In the genomic region with DNA sequence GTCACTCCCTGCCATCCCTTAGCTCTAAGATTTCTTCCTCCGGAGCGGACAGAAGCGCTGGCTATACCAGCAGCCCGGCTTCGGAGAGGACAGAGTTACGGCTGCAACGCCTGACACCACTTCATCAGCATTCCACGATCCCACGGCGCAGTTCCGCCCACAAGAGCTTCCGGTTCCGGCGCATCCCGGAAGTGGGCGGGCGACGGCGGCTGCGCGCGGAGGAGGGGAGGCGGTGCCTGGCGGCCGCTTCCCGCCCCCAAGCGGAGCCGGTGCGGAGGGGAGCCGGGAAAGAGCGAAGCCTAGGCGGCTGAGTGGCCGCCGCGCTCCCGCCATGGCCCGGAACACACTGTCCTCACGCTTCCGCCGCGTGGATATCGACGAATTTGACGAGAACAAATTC, we compare ENCODE assay signal across 8 mouse cellular contexts. TPM values are rescaled to one million over a fixed set of nuclear protein-coding genes. Genes with fewer than 3 reads are reported as not detected.
A peak's percentile ranks its signal among the peaks of the same experiment; 100 is the strongest.
DNase-seq lines count a peak whose midpoint lies in the region; ATAC-seq and TF ChIP-seq lines count a peak whose summit lies in the region.

No protein-coding gene starts in this region.

- peak; percentile 89 for ATAC-seq in forebrain, embryonic 16.5 days
- peak; percentile 90 for ATAC-seq in neural tube, embryonic 15.5 days (ENCODE audit: low FRiP score)

- no peak for TF ChIP-seq RAD21 in MEL (IDR thresholded peaks at IDR 0.05; ENCODE audit: low read depth, low read length)

- TF ChIP-seq CTCF in MEL (IDR thresholded peaks at IDR 0.05 in 2 of 3, conservative IDR thresholded peaks at IDR 0.05 in 1 of 3; ENCODE audit: control insufficient read depth in 1 of 3, insufficient read depth in 1 of 3, low read depth in 2 of 3, low read length in 3 of 3, poor library complexity in 1 of 3, severe bottlenecking in 1 of 3), result no peak
- TF ChIP-seq CTCF in layer of hippocampus, adult 2 months (conservative IDR thresholded peaks at IDR 0.05), result peak; percentile 30
- no peak for TF ChIP-seq CTCF in lung, adult 2 months (IDR thresholded peaks at IDR 0.05; ENCODE audit: insufficient read depth, low read length)

- H3K4me2 ChIP-seq in forebrain, embryonic 16.5 days (ENCODE audit: low read length), result peak overlapping the region; percentile 90
- H3K4me2 ChIP-seq in neural tube, embryonic 15.5 days, result peak overlapping the region; percentile 89

- H3K27ac ChIP-seq in MEL (ENCODE audit: control insufficient read depth, low read depth, low read length), result peak overlapping the region; percentile 94
- H3K27ac ChIP-seq in forebrain, embryonic 16.5 days (ENCODE audit: low read length), result peak overlapping the region; percentile 93
- peak overlapping the region; percentile 96 for H3K27ac ChIP-seq in layer of hippocampus, adult 2 months
- peak overlapping the region; percentile 94 for H3K27ac ChIP-seq in neural tube, embryonic 15.5 days (replicated peaks)

- H3K4me3 ChIP-seq in MEL (ENCODE audit: control insufficient read depth in 1 of 2, insufficient read depth in 1 of 2, low read depth in 2 of 2, low read length in 2 of 2), result peak overlapping the region; percentile 65 to 85
- peak overlapping the region; percentile 67 for H3K4me3 ChIP-seq in forebrain, embryonic 16.5 days (replicated peaks; ENCODE audit: low read length)
- peak overlapping the region; percentile 90 for H3K4me3 ChIP-seq in layer of hippocampus, adult 2 months
- peak overlapping the region; percentile 95 for H3K4me3 ChIP-seq in lung, adult 2 months (replicated peaks; ENCODE audit: extremely low read depth, low read depth, low read length)
- H3K4me3 ChIP-seq in neural tube, embryonic 15.5 days (replicated peaks), result peak overlapping the region; percentile 87

- no peaks in the 10 kb centered on the region for H3K9me3 ChIP-seq in MEL (replicated peaks; ENCODE audit: insufficient read depth, low read length)
- no peaks in the 10 kb centered on the region for H3K9me3 ChIP-seq in forebrain, embryonic 16.5 days (ENCODE audit: control insufficient read depth, low read length)
- no peaks in the 10 kb centered on the region for H3K9me3 ChIP-seq in neural tube, embryonic 15.5 days (replicated peaks)

- peak; percentile 96 for DNase-seq in MEL (ENCODE audit: low read depth, low spot score)
- peak; percentile 94 to 95 for DNase-seq in cerebellum, adult 18-20 months
- DNase-seq in heart, postnatal 36 days, result peak; percentile 96
- peak; percentile 93 to 96 for DNase-seq in layer of hippocampus, adult 2 months (ENCODE audit: low spot score in 2 of 2)
- DNase-seq in lung, adult 2 months, result peak; percentile 94
- DNase-seq in testis, postnatal 10 days (ENCODE audit: low spot score), result peak; percentile 94

- intact Hi-C loops in heart, postnatal 36 days (cut with DNase I), result loop anchor here (2.0 to 10.0 kb wide), 3 partner anchors 57 to 723 kb away; partner anchors contain the start of genes Dennd1a, Golga1 and Psmb7

- peaks cover 19 to 31% of the 10 kb centered on the region in 2 experiments for H3K4me1 ChIP-seq in MEL (ENCODE audit: control insufficient read depth in 1 of 2, insufficient read depth in 2 of 2, low read length in 2 of 2)
- peaks cover 50% of the 10 kb centered on the region for H3K4me1 ChIP-seq in forebrain, embryonic 16.5 days (replicated peaks; ENCODE audit: control insufficient read depth, insufficient read depth, low read length)
- peaks cover 22% of the 10 kb centered on the region for H3K4me1 ChIP-seq in lung, adult 2 months (ENCODE audit: control insufficient read depth, insufficient read depth, low read length)
- peaks cover 58% of the 10 kb centered on the region for H3K4me1 ChIP-seq in neural tube, embryonic 15.5 days

- H3K9ac ChIP-seq in MEL (ENCODE audit: control insufficient read depth, low read depth, low read length, poor library complexity, severe bottlenecking), result peak overlapping the region; percentile 96
- peak overlapping the region; percentile 95 for H3K9ac ChIP-seq in forebrain, embryonic 16.5 days (replicated peaks; ENCODE audit: low read depth, low read length)
- H3K9ac ChIP-seq in neural tube, embryonic 15.5 days (replicated peaks), result peak overlapping the region; percentile 98

- H3K27me3 ChIP-seq in MEL (ENCODE audit: control insufficient read depth in 1 of 2, insufficient read depth in 2 of 2, low read length in 2 of 2), result no peaks in the 10 kb centered on the region
- no peaks in the 10 kb centered on the region for H3K27me3 ChIP-seq in forebrain, embryonic 16.5 days (replicated peaks; ENCODE audit: control insufficient read depth, insufficient read depth, low read length)
- H3K27me3 ChIP-seq in neural tube, embryonic 15.5 days (replicated peaks), result no peaks in the 10 kb centered on the region

- under 1% methylated on average over 44 of the region's 44 CpGs for WGBS in forebrain, embryonic 16.5 days
- under 1% methylated on average over 44 of the region's 44 CpGs for WGBS in lung, adult 2 months
- WGBS in neural tube, embryonic 15.5 days, result under 1% methylated on average over 44 of the region's 44 CpGs

- peak; percentile 83 to 99 for TF ChIP-seq POLR2A in MEL (IDR thresholded peaks at IDR 0.05; ENCODE audit: control insufficient read depth in 1 of 2, insufficient read depth in 1 of 2, low read depth in 1 of 2, low read length in 2 of 2, poor library complexity in 1 of 2)
- peak; percentile 85 for TF ChIP-seq POLR2A in lung, adult 2 months (IDR thresholded peaks at IDR 0.05; ENCODE audit: borderline replicate concordance, extremely low read depth, low read depth, low read length)

- no peak for TF ChIP-seq EP300 in MEL (IDR thresholded peaks at IDR 0.05; ENCODE audit: low read depth in 1 of 2, low read length in 2 of 2)

- H3K36me3 ChIP-seq in MEL (ENCODE audit: control insufficient read depth in 1 of 2, insufficient read depth in 2 of 2, low read length in 2 of 2), result peaks cover 2 to 29% of the 10 kb centered on the region in 2 experiments; a peak in 3 of 4 replicates
- peaks cover 2% of the 10 kb centered on the region for H3K36me3 ChIP-seq in forebrain, embryonic 16.5 days (ENCODE audit: control insufficient read depth, insufficient read depth)
- peaks cover 17% of the 10 kb centered on the region for H3K36me3 ChIP-seq in neural tube, embryonic 15.5 days

- H3K79me2 ChIP-seq in MEL (ENCODE audit: control insufficient read depth, insufficient read depth, low read length, poor library complexity), result peaks cover 54% of the 10 kb centered on the region

TF ChIP-seq in MEL, 35 proteins besides CTCF, POLR2A, EP300 and RAD21 (continues in another document):
- TF ChIP-seq HCFC1 (IDR thresholded peaks at IDR 0.05; ENCODE audit: low read depth, low read length) (peak; percentile 91), E2F4 (IDR thresholded peaks at IDR 0.05; ENCODE audit: borderline replicate concordance, low read depth, low read length) (peak; percentile 76; the same call in 1 of the 2 replicates), CHD1 (IDR thresholded peaks at IDR 0.05; ENCODE audit: low read depth, low read length) (no peak), MYC (IDR thresholded peaks at IDR 0.05; ENCODE audit: low read depth, low read length) (no peak), CHD2 (IDR thresholded peaks at IDR 0.05; ENCODE audit: low read length) (no peak), TCF12 (IDR thresholded peaks at IDR 0.05; ENCODE audit: low read depth, low read length) (peak; percentile 72; the same call in 1 of the 2 replicates), POLR2AphosphoS2 (IDR thresholded peaks at IDR 0.05; ENCODE audit: low read length) (peak; percentile 95), POLR2AphosphoS5 (IDR thresholded peaks at IDR 0.05; ENCODE audit: borderline replicate concordance, low read depth, low read length) (no peak), ZNF384 (IDR thresholded peaks at IDR 0.05; ENCODE audit: low read depth, low read length) (no peak), MAZ (IDR thresholded peaks at IDR 0.05; ENCODE audit: low read depth, low read length) (no peak)

RNA-seq across cellular contexts. Expression of gene Rpl35, which starts 2.4 kb away (rescaled TPM):
- 1,667 and 1,814 TPM in 2 replicates for total RNA-seq in MEL (2012; rRNA removed)
- polyA plus RNA-seq in MEL (2012; ENCODE audit: insufficient read depth in 1 of 2, insufficient read length in 2 of 2, low read depth in 1 of 2, low replicate concordance in 2 of 2, missing spikeins in 1 of 2), result 100 to 1,000 TPM in 1 of 2 experiments, not detected in 1; 930 TPM
- 587 and 670 TPM in 2 replicates for polyA plus RNA-seq in forebrain, embryonic 16.5 days (2015; fragmentation: Nextera tagmentation; extraction: Ambion mirVana)
- 100 to 1,000 TPM; 321 to 338 TPM for total RNA-seq in heart, postnatal 36 days (2021)
- 100 to 1,000 TPM; 247 to 255 TPM for total RNA-seq in layer of hippocampus, adult 2 months (2021)
- 121 and 126 TPM in 2 replicates for polyA plus RNA-seq in lung, adult 2 months (2012; rRNA removed)
- 636 TPM in 2 replicates for polyA plus RNA-seq in neural tube, embryonic 15.5 days (2015; fragmentation: Nextera tagmentation; extraction: Ambion mirVana)

RNA-seq across cellular contexts. Expression of gene Arpc5l, which starts 2.7 kb away (rescaled TPM):
- total RNA-seq in MEL (2012; rRNA removed), result 64.4 and 65.4 TPM in 2 replicates
- 10 to 100 TPM in 1 of 2 experiments, not detected in 1; 87.0 TPM for polyA plus RNA-seq in MEL (2012; ENCODE audit: insufficient read depth in 1 of 2, insufficient read length in 2 of 2, low read depth in 1 of 2, low replicate concordance in 2 of 2, missing spikeins in 1 of 2)
- 147 and 150 TPM in 2 replicates for polyA plus RNA-seq in forebrain, embryonic 16.5 days (2015; fragmentation: Nextera tagmentation; extraction: Ambion mirVana)
- 10 to 100 TPM; 90.1 to 99.9 TPM for total RNA-seq in heart, postnatal 36 days (2021)
- 10 to 100 TPM; 88.5 to 92.8 TPM for total RNA-seq in layer of hippocampus, adult 2 months (2021)
- polyA plus RNA-seq in lung, adult 2 months (2012; rRNA removed), result 27.7 and 28.3 TPM in 2 replicates
- 146 and 156 TPM in 2 replicates for polyA plus RNA-seq in neural tube, embryonic 15.5 days (2015; fragmentation: Nextera tagmentation; extraction: Ambion mirVana)

RNA-seq across cellular contexts. Expression of gene Wdr38, which starts 10.6 kb away (rescaled TPM):
- total RNA-seq in MEL (2012; rRNA removed), result 0.49 and 0.77 TPM in 2 replicates
- under 1 TPM in 1 of 2 experiments, not detected in 1; 0.79 TPM for polyA plus RNA-seq in MEL (2012; ENCODE audit: insufficient read depth in 1 of 2, insufficient read length in 2 of 2, low read depth in 1 of 2, low replicate concordance in 2 of 2, missing spikeins in 1 of 2)
- 1.7 and 2.3 TPM in 2 replicates for polyA plus RNA-seq in forebrain, embryonic 16.5 days (2015; fragmentation: Nextera tagmentation; extraction: Ambion mirVana)
- under 1 TPM in 1 of 2 experiments, not detected in 1; 0.14 TPM for total RNA-seq in heart, postnatal 36 days (2021)
- under 1 TPM; 0.47 to 0.69 TPM for total RNA-seq in layer of hippocampus, adult 2 months (2021)
- polyA plus RNA-seq in lung, adult 2 months (2012; rRNA removed), result 4.4 and 4.5 TPM in 2 replicates
- 1.6 and 1.8 TPM in 2 replicates for polyA plus RNA-seq in neural tube, embryonic 15.5 days (2015; fragmentation: Nextera tagmentation; extraction: Ambion mirVana)

RNA-seq across cellular contexts. Expression of gene Golga1, which starts 57.5 kb away (rescaled TPM):
- total RNA-seq in MEL (2012; rRNA removed), result 6.2 and 7.3 TPM in 2 replicates
- 10 to 100 TPM in 1 of 2 experiments, not detected in 1; 12.9 TPM for polyA plus RNA-seq in MEL (2012; ENCODE audit: insufficient read depth in 1 of 2, insufficient read length in 2 of 2, low read depth in 1 of 2, low replicate concordance in 2 of 2, missing spikeins in 1 of 2)
- 40.7 and 43.1 TPM in 2 replicates for polyA plus RNA-seq in forebrain, embryonic 16.5 days (2015; fragmentation: Nextera tagmentation; extraction: Ambion mirVana)
- 10 to 100 TPM; 14.5 to 16.6 TPM for total RNA-seq in heart, postnatal 36 days (2021)
- 10 to 100 TPM; 36.2 to 42.5 TPM for total RNA-seq in layer of hippocampus, adult 2 months (2021)
- 7.5 and 10.2 TPM in 2 replicates for polyA plus RNA-seq in lung, adult 2 months (2012; rRNA removed)
- 27.9 and 28.9 TPM in 2 replicates for polyA plus RNA-seq in neural tube, embryonic 15.5 days (2015; fragmentation: Nextera tagmentation; extraction: Ambion mirVana)

Comparison
In these comparisons a context has a peak if more than half of its experiments do, and no peak if none do; other contexts are left out.
1. Peak in every context shown above with its lines: DNase-seq, ATAC-seq, H3K4me3 ChIP-seq and H3K27ac ChIP-seq.